28 mouse cellular contexts compared by ENCODE assay signal in genomic region chr4:21321769-21322168, GRCm38 (mm10).
"Had no signal": no experiment of that assay in that cellular context is flagged by ENCODE, and none has a peak within 500 bp of the region (broad histone marks: within the 10 kb centered on the region; RNA-seq: fewer than 3 reads in every experiment).

No protein-coding gene starts in this region.

- H3K4me1 ChIP-seq: heart, embryonic 10.5 days; heart, embryonic 12.5 days; hindbrain, embryonic 10.5 days; hindbrain, embryonic 12.5 days; intestine, embryonic 15.5 days; limb, embryonic 13.5 days; limb, embryonic 15.5 days; liver, embryonic 12.5 days had no signal

- H3K27ac ChIP-seq: gastrocnemius, adult 2 months; heart, embryonic 10.5 days; hindbrain, embryonic 10.5 days; hindbrain, embryonic 12.5 days; hindbrain, embryonic 14.5 days; intestine, embryonic 15.5 days; layer of hippocampus, adult 2 months; left cerebral cortex, adult 2 months; limb, embryonic 13.5 days; limb, embryonic 15.5 days; liver, embryonic 12.5 days; liver, embryonic 14.5 days had no signal

- H3K4me2 ChIP-seq: heart, embryonic 12.5 days; hindbrain, embryonic 12.5 days; hindbrain, embryonic 14.5 days; intestine, embryonic 15.5 days; limb, embryonic 13.5 days; limb, embryonic 15.5 days; liver, embryonic 12.5 days had no signal

- H3K4me3 ChIP-seq: gastrocnemius, adult 2 months; heart, embryonic 10.5 days; heart, embryonic 12.5 days; hindbrain, embryonic 10.5 days; hindbrain, embryonic 12.5 days; intestine, embryonic 15.5 days; layer of hippocampus, adult 2 months; left cerebral cortex, adult 2 months; limb, embryonic 13.5 days; limb, embryonic 15.5 days; liver, embryonic 12.5 days had no signal

- H3K9ac ChIP-seq: heart, embryonic 12.5 days; hindbrain, embryonic 12.5 days; hindbrain, embryonic 14.5 days; intestine, embryonic 15.5 days; limb, embryonic 13.5 days; limb, embryonic 15.5 days; liver, embryonic 12.5 days; liver, embryonic 14.5 days had no signal

- H3K27me3 ChIP-seq: heart, embryonic 12.5 days; hindbrain, embryonic 12.5 days; intestine, embryonic 15.5 days; limb, embryonic 13.5 days; limb, embryonic 15.5 days; liver, embryonic 12.5 days had no signal

- DNase-seq: gastrocnemius, adult 2 months; gastrocnemius, postnatal 10 days; gastrocnemius, postnatal 25 days; heart, adult 18-20 months; heart, postnatal 10 days; heart, postnatal 4 days; kidney, adult 18-20 months; kidney, adult 8-10 months; kidney, postnatal 10 days; kidney, postnatal 25 days; kidney, postnatal 4 days; layer of hippocampus, postnatal 36 days; left cerebral cortex, postnatal 4 days had no signal

- H3K36me3 ChIP-seq: heart, embryonic 10.5 days; heart, embryonic 12.5 days; hindbrain, embryonic 10.5 days; hindbrain, embryonic 12.5 days; intestine, embryonic 15.5 days; limb, embryonic 13.5 days; limb, embryonic 15.5 days; liver, embryonic 12.5 days had no signal

- H3K9me3 ChIP-seq: heart, embryonic 10.5 days; hindbrain, embryonic 10.5 days; hindbrain, embryonic 12.5 days; intestine, embryonic 15.5 days; limb, embryonic 13.5 days; limb, embryonic 15.5 days; liver, embryonic 12.5 days had no signal

- ATAC-seq: hindbrain, embryonic 16.5 days; inflammation-experienced regulatory T-cells, adult 6 months; intestine, embryonic 15.5 days; intestine, postnatal 0 days; liver, embryonic 12.5 days had no signal
